Mouse (Mus musculus): ENCODE data around the gene Snph. TPM values are rescaled to one million over a fixed set of nuclear protein-coding genes. Genes with fewer than 3 reads are reported as not detected.

The Snph gene
- polyA plus RNA-seq, 1 experiment from 2014 or later, result 0.11 TPM

GRCm38 (mm10) chr2:151573667-151574066 is 58.7 kb downstream of the Snph start:
- H3K27me3 ChIP-seq (ENCODE audit: insufficient read depth, low read length), result no peaks in the 10 kb centered on the region
- H3K9me3 ChIP-seq (replicated peaks; ENCODE audit: low read length), result no peaks in the 10 kb centered on the region
- ATAC-seq (replicated peaks; ENCODE audit: low FRiP score, low read depth) (no peak), DNase-seq (ENCODE audit: low spot score) (no peak)
- H3K4me2 ChIP-seq (ENCODE audit: low read length), result no peak overlapping the region
- H3K27ac ChIP-seq, result no peak overlapping the region
- TF ChIP-seq CTCF (IDR thresholded peaks at IDR 0.05; ENCODE audit: low read depth), result no peak
- 73% methylated on average over 3 of the region's 3 CpGs for WGBS
- no peaks in the 10 kb centered on the region for H3K4me1 ChIP-seq (replicated peaks; ENCODE audit: insufficient read depth, low read length)
- H3K4me3 ChIP-seq (replicated peaks; ENCODE audit: low read depth, low read length), result no peak overlapping the region
- H3K9ac ChIP-seq (ENCODE audit: low read depth, low read length), result no peak overlapping the region
- no peaks in the 10 kb centered on the region for H3K36me3 ChIP-seq (ENCODE audit: insufficient read depth, low read length)

GRCm38 (mm10) chr2:151571873-151572700 is 60.3 kb downstream of the Snph start, which contains the start of gene Sdcbp2:
Gene Sdcbp2 (plus strand): TSS chr2:151572622.
- 66% methylated on average over 17 of the region's 17 CpGs for WGBS
- Histone ChIP-seq H3K27me3 (ENCODE audit: insufficient read depth, low read length) (no peaks in the 10 kb centered on the region), H3K4me2 (ENCODE audit: low read length) (no peak within 1 kb of the TSS), H3K9me3 (replicated peaks; ENCODE audit: low read length) (no peaks in the 10 kb centered on the region), H3K9ac (ENCODE audit: low read depth, low read length) (no peak within 1 kb of the TSS), H3K4me3 (replicated peaks; ENCODE audit: low read depth, low read length) (no peak within 1 kb of the TSS), H3K36me3 (ENCODE audit: insufficient read depth, low read length) (no peaks in the 10 kb centered on the region), H3K4me1 (replicated peaks; ENCODE audit: insufficient read depth, low read length) (no peaks in the 10 kb centered on the region), H3K27ac (no peak within 1 kb of the TSS)
- no peak for TF ChIP-seq CTCF (IDR thresholded peaks at IDR 0.05; ENCODE audit: low read depth)
- DNase-seq (ENCODE audit: low spot score) (no peak), ATAC-seq (replicated peaks; ENCODE audit: low FRiP score, low read depth) (peak; percentile 14; the same call in 1 of the 2 replicates)

GRCm38 (mm10) chr2:151569452-151569851 is 62.9 kb downstream of the Snph start:
- Histone ChIP-seq H3K4me3 (replicated peaks; ENCODE audit: low read depth, low read length) (no peak overlapping the region), H3K27me3 (ENCODE audit: insufficient read depth, low read length) (no peaks in the 10 kb centered on the region), H3K4me2 (ENCODE audit: low read length) (no peak overlapping the region), H3K4me1 (replicated peaks; ENCODE audit: insufficient read depth, low read length) (no peaks in the 10 kb centered on the region), H3K36me3 (ENCODE audit: insufficient read depth, low read length) (no peaks in the 10 kb centered on the region), H3K9ac (ENCODE audit: low read depth, low read length) (no peak overlapping the region), H3K27ac (no peak overlapping the region), H3K9me3 (replicated peaks; ENCODE audit: low read length) (no peaks in the 10 kb centered on the region)
- WGBS, result 80% methylated on average over 2 of the region's 2 CpGs
- ATAC-seq (replicated peaks; ENCODE audit: low FRiP score, low read depth), result no peak
- DNase-seq (ENCODE audit: low spot score), result no peak
- TF ChIP-seq CTCF (IDR thresholded peaks at IDR 0.05; ENCODE audit: low read depth), result no peak

GRCm38 (mm10) chr2:151566856-151567255 is 65.5 kb downstream of the Snph start:
- no peaks in the 10 kb centered on the region for H3K27me3 ChIP-seq (ENCODE audit: insufficient read depth, low read length)
- 83% methylated on average over 6 of the region's 6 CpGs for WGBS

GRCm38 (mm10) chr2:151564986-151565385 is 67.4 kb downstream of the Snph start:
- Histone ChIP-seq H3K4me1 (replicated peaks; ENCODE audit: insufficient read depth, low read length) (no peaks in the 10 kb centered on the region), H3K9me3 (replicated peaks; ENCODE audit: low read length) (no peaks in the 10 kb centered on the region), H3K36me3 (ENCODE audit: insufficient read depth, low read length) (peaks cover 22% of the 10 kb centered on the region; the same call in 1 of the 2 replicates), H3K27ac (no peak overlapping the region), H3K9ac (ENCODE audit: low read depth, low read length) (no peak overlapping the region), H3K4me2 (ENCODE audit: low read length) (no peak overlapping the region), H3K27me3 (ENCODE audit: insufficient read depth, low read length) (no peaks in the 10 kb centered on the region), H3K4me3 (replicated peaks; ENCODE audit: low read depth, low read length) (no peak overlapping the region)
- no peak for TF ChIP-seq CTCF (IDR thresholded peaks at IDR 0.05; ENCODE audit: low read depth)
- DNase-seq (ENCODE audit: low spot score) (no peak), ATAC-seq (replicated peaks; ENCODE audit: low FRiP score, low read depth) (no peak)
- WGBS, result 54% methylated on average over 3 of the region's 3 CpGs

More at GRCm38 (mm10) chr2:151566856-151567255, 65.5 kb downstream of the Snph start:
- Histone ChIP-seq H3K9ac (ENCODE audit: low read depth, low read length) (no peak overlapping the region), H3K4me2 (ENCODE audit: low read length) (no peak overlapping the region), H3K4me1 (replicated peaks; ENCODE audit: insufficient read depth, low read length) (no peaks in the 10 kb centered on the region), H3K9me3 (replicated peaks; ENCODE audit: low read length) (no peaks in the 10 kb centered on the region), H3K36me3 (ENCODE audit: insufficient read depth, low read length) (peaks cover 11% of the 10 kb centered on the region; the same call in 1 of the 2 replicates), H3K27ac (no peak overlapping the region), H3K4me3 (replicated peaks; ENCODE audit: low read depth, low read length) (no peak overlapping the region)
- ATAC-seq (replicated peaks; ENCODE audit: low FRiP score, low read depth) (no peak), DNase-seq (ENCODE audit: low spot score) (no peak)
- TF ChIP-seq CTCF (IDR thresholded peaks at IDR 0.05; ENCODE audit: low read depth), result no peak

GRCm38 (mm10) chr2:151564006-151564405 is 68.4 kb downstream of the Snph start:
- no peak for DNase-seq (ENCODE audit: low spot score)
- ATAC-seq (replicated peaks; ENCODE audit: low FRiP score, low read depth), result no peak
- WGBS, result 93% methylated on average over 1 of the region's 1 CpGs

More at GRCm38 (mm10) chr2:151564006-151564405, 68.4 kb downstream of the Snph start:
- Histone ChIP-seq H3K27me3 (ENCODE audit: insufficient read depth, low read length) (no peaks in the 10 kb centered on the region), H3K4me1 (replicated peaks; ENCODE audit: insufficient read depth, low read length) (no peaks in the 10 kb centered on the region), H3K4me3 (replicated peaks; ENCODE audit: low read depth, low read length) (no peak overlapping the region), H3K9me3 (replicated peaks; ENCODE audit: low read length) (no peaks in the 10 kb centered on the region), H3K27ac (no peak overlapping the region), H3K9ac (ENCODE audit: low read depth, low read length) (no peak overlapping the region), H3K4me2 (ENCODE audit: low read length) (no peak overlapping the region), H3K36me3 (ENCODE audit: insufficient read depth, low read length) (peaks cover 31% of the 10 kb centered on the region; the same call in 1 of the 2 replicates)
- TF ChIP-seq CTCF (IDR thresholded peaks at IDR 0.05; ENCODE audit: low read depth), result no peak

Measured in kidney, postnatal 0 days (tissue).